8 mouse cellular contexts compared by ENCODE assay signal in genomic region chr4:95557333-95557956, GRCm38 (mm10). TPM values are rescaled to one million over a fixed set of nuclear protein-coding genes. Genes with fewer than 3 reads are reported as not detected.
DNase-seq lines count a peak whose midpoint lies in the region; ATAC-seq and TF ChIP-seq lines count a peak whose summit lies in the region.

Gene Fggy (plus strand): TSS chr4:95557507.

- no peaks in the 10 kb centered on the region for H3K36me3 ChIP-seq in heart, embryonic 13.5 days
- no peaks in the 10 kb centered on the region for H3K36me3 ChIP-seq in kidney, postnatal 0 days (ENCODE audit: insufficient read depth, low read length)
- no peaks in the 10 kb centered on the region for H3K36me3 ChIP-seq in liver, adult 2 months (ENCODE audit: control insufficient read depth, insufficient read depth, low read length)

- peaks cover 26% of the 10 kb centered on the region for H3K4me1 ChIP-seq in heart, embryonic 13.5 days
- H3K4me1 ChIP-seq in kidney, postnatal 0 days (replicated peaks; ENCODE audit: insufficient read depth, low read length) = peaks cover 9% of the 10 kb centered on the region; the same call in 1 of the 2 replicates
- peaks cover 3% of the 10 kb centered on the region; the same call in 1 of the 2 replicates for H3K4me1 ChIP-seq in liver, adult 2 months (ENCODE audit: control insufficient read depth, insufficient read depth, low read length)

- H3K27ac ChIP-seq in heart, embryonic 13.5 days (replicated peaks) = peak within 1 kb of the TSS; percentile 82
- peak within 1 kb of the TSS; percentile 75 for H3K27ac ChIP-seq in kidney, postnatal 0 days
- H3K27ac ChIP-seq in liver, adult 2 months (replicated peaks; ENCODE audit: insufficient read depth, low read depth, low read length) = peak within 1 kb of the TSS; percentile 67

- 31% methylated on average over 12 of the region's 12 CpGs for whole genome bisulfite sequencing in heart, embryonic 13.5 days
- 23% methylated on average over 12 of the region's 12 CpGs for WGBS in kidney, postnatal 0 days
- 22% methylated on average over 12 of the region's 12 CpGs for WGBS in liver, adult 2 months

- H3K9ac ChIP-seq in heart, embryonic 13.5 days = peak within 1 kb of the TSS; percentile 82
- peak within 1 kb of the TSS; percentile 60 for H3K9ac ChIP-seq in kidney, postnatal 0 days (ENCODE audit: low read depth, low read length)
- peak within 1 kb of the TSS; percentile 62 for H3K9ac ChIP-seq in liver, adult 2 months (ENCODE audit: low read depth, low read length)

- H3K4me2 ChIP-seq in heart, embryonic 13.5 days = peak within 1 kb of the TSS; percentile 80
- H3K4me2 ChIP-seq in kidney, postnatal 0 days (ENCODE audit: low read length) = peak within 1 kb of the TSS; percentile 70

- TF ChIP-seq POLR2A in liver, adult 2 months (IDR thresholded peaks at IDR 0.05; ENCODE audit: extremely low read depth, insufficient read depth, low read length) = peak; percentile 60; the same call in 1 of the 2 replicates

- no peaks in the 10 kb centered on the region; the same call in 1 of the 2 replicates for H3K79me2 ChIP-seq in liver, adult 2 months (ENCODE audit: control insufficient read depth, insufficient read depth, low read length)

- peak; percentile 94 for ATAC-seq in heart, embryonic 13.5 days (ENCODE audit: extremely low read depth, insufficient number of reproducible peaks, low FRiP score, low TSS enrichment)
- ATAC-seq in kidney, postnatal 0 days (replicated peaks; ENCODE audit: low FRiP score, low read depth) = peak; percentile 100
- ATAC-seq in monocyte, adult 5-6 weeks (replicated peaks; ENCODE audit: insufficient number of reproducible peaks, low FRiP score, low TSS enrichment, poor library complexity, severe bottlenecking) = peak; percentile 100

- H3K4me3 ChIP-seq in heart, embryonic 13.5 days = peak within 1 kb of the TSS; percentile 56
- H3K4me3 ChIP-seq in kidney, postnatal 0 days (replicated peaks; ENCODE audit: low read depth, low read length) = peak within 1 kb of the TSS; percentile 42
- peak within 1 kb of the TSS; percentile 54 for H3K4me3 ChIP-seq in liver, adult 2 months (ENCODE audit: insufficient read depth, low read depth, low read length)

- H3K9me3 ChIP-seq in heart, embryonic 13.5 days = no peaks in the 10 kb centered on the region
- H3K9me3 ChIP-seq in kidney, postnatal 0 days (replicated peaks; ENCODE audit: low read length) = no peaks in the 10 kb centered on the region

- peak; percentile 96 for DNase-seq in CD4-positive, CD25-positive, alpha-beta regulatory T cell, adult 2 months (ENCODE audit: low read depth, low spot score)
- peak; percentile 93 for DNase-seq in c-Kit-positive CD71-negative TER-119-negative erythroid progenitor cells, embryonic 14.5 days (ENCODE audit: low read depth)
- peak; percentile 99 for DNase-seq in fibroblast of lung, adult 2 months (ENCODE audit: low read depth)
- peak; percentile 98 for DNase-seq in kidney, postnatal 0 days (ENCODE audit: low spot score)
- peak; percentile 96 for DNase-seq in liver, adult 2 months (ENCODE audit: extremely low read depth, low read depth, low spot score)
- peak; percentile 93 for DNase-seq in spleen, postnatal 36 days (ENCODE audit: low spot score in 2 of 2)

- peak; percentile 37; the same call in 1 of the 2 replicates for TF ChIP-seq CTCF in kidney, postnatal 0 days (IDR thresholded peaks at IDR 0.05; ENCODE audit: low read depth)
- no peak for TF ChIP-seq CTCF in liver, adult 2 months (IDR thresholded peaks at IDR 0.05; ENCODE audit: low read depth, low read length)

- H3K27me3 ChIP-seq in heart, embryonic 13.5 days (replicated peaks) = no peaks in the 10 kb centered on the region
- H3K27me3 ChIP-seq in kidney, postnatal 0 days (ENCODE audit: insufficient read depth, low read length) = no peaks in the 10 kb centered on the region
- H3K27me3 ChIP-seq in liver, adult 2 months (ENCODE audit: control insufficient read depth, insufficient read depth, low read length) = no peaks in the 10 kb centered on the region

RNA-seq across cellular contexts. Expression of gene Fggy, which starts in this region (rescaled TPM):
- 4.2 and 4.9 TPM in 2 replicates for polyA plus RNA-seq in heart, embryonic 13.5 days (2015; fragmentation: Nextera tagmentation; extraction: Ambion mirVana)
- polyA plus RNA-seq in kidney, postnatal 0 days (2015; fragmentation: Nextera tagmentation; extraction: Ambion mirVana) = 35.3 and 43.2 TPM in 2 replicates
- total RNA-seq in liver, adult 2 months (2014; rRNA removed) = 167 and 189 TPM in 2 replicates
- 99.5 and 102 TPM in 2 replicates for polyA plus RNA-seq in liver, adult 2 months (2012; rRNA removed)
- 1.6 TPM in 1 of 3 replicates, not detected in the others for total RNA-seq in monocyte, adult 5-6 weeks (2017)

Comparison
In these comparisons a context has a peak if more than half of its experiments do, and no peak if none do; other contexts are left out.
1. Peak in every context shown above with its lines: DNase-seq, ATAC-seq, H3K4me3 ChIP-seq and H3K27ac ChIP-seq.
2. RNA of gene Fggy (total RNA-seq): 167 to 189 TPM in liver, adult 2 months; 1.6 TPM in monocyte, adult 5-6 weeks; every median in the first group is over 10 times any median in the second.